Mouse (Mus musculus) erythroblast, embryonic 14.5 days (primary cell): ENCODE measurements around the gene Pmf1.

ENCODE experiments used
- GATA1 ChIP-seq: IDR thresholded peaks from 2 replicates; pipeline ENCODE4 v1.6.1; 2012; ENCODE audit warnings: low read length, inconsistent platforms, mixed read lengths
- TAL1 ChIP-seq: IDR thresholded peaks from 3 replicates; pipeline ENCODE4 v1.6.1; 2012; ENCODE audit warnings: low read length, inconsistent platforms, mixed read lengths

DNA sequence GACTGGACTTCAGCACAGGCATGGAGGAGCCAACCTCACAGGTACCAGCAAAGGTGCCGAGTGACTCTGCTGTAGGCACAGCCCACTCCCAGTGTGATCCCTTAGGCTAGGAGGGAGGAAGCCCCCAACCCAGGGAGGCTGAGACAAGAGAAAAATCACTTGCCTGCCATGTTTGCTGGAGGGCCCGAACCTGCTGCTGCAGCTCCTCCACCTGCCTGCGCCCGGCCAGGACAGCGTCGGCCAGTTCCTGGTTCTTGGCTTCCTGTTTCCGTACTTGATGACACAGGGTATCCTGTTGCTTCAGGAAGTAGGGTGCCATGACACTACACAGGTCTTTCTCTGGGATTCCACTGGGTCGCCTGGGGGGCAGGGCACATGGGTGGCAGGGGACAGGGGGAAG is 14.4 kb downstream of the Pmf1 start:
- TF ChIP-seq GATA1: no peak
- no peak for TF ChIP-seq TAL1
